Mouse (Mus musculus) E14TG2a.4 (cell line): ENCODE measurements at regions not wholly inside any gene's neighbourhood (a gene's known extent, or its start where the extent isn't known, plus 50 kb on each side); places are given as distances from the start of the nearest gene placed in this dataset.
"Not testable (repeated sequence)": the region's sequence is repeated elsewhere in the genome, so short reads cannot be mapped to it uniquely, and the experiment has no call there.

Experiments
- H3K27me3 ChIP-seq: 2 replicates; pipeline ENCODE4 v1.6.1; 2014; ENCODE audit warnings: low read length, control low read depth; ENCODE audit not compliant: insufficient read depth
- H3K36me3 ChIP-seq: 2 replicates; pipeline ENCODE4 v1.6.1; 2014; ENCODE audit warnings: low read length, control low read depth; ENCODE audit not compliant: insufficient read depth
- H3K4me1 ChIP-seq: replicated peaks from 2 replicates; pipeline ENCODE4 v1.6.1; 2014; ENCODE audit warnings: low read depth, low read length, control low read depth
- H3K4me3 ChIP-seq: replicated peaks from 2 replicates; pipeline ENCODE4 v1.5.1; 2014; ENCODE audit warnings: mild to moderate bottlenecking, low read length
- H3K9me3 ChIP-seq: 2 replicates; pipeline ENCODE4 v1.6.1; 2014; ENCODE audit warnings: low read length, control low read depth
- CTCF ChIP-seq: conservative IDR thresholded peaks from 2 replicates; pipeline ENCODE4 v1.5.1; 2014; ENCODE audit warnings: low read length
- NANOG ChIP-seq: IDR thresholded peaks from 2 replicates; pipeline ENCODE4 v1.6.1; 2014; ENCODE audit warnings: borderline replicate concordance, low read length, mixed read lengths
- POU5F1 ChIP-seq: IDR thresholded peaks from 2 replicates; pipeline ENCODE4 v1.6.1; 2014; ENCODE audit warnings: low read length, borderline replicate concordance

DNA sequence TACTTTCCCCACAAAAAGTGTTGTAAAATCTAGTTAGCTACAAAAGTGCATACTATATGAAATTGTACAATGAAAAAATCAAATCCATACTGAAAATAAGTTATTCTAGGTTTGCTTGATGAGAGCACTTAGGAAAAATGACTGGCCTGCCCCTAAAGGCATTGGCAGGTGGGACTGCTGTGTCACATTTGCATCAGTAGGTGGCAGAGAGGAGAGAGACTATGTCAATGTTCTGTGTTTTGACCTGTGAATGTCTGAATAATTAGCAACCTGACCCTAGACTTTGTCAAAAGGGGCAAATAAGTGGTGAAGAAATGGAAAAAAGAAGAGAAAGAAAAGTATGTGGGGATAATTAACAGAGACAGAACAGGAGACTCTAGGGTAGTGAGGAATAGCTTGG is 997.0 kb upstream of the Tacstd2 start:
- Histone ChIP-seq H3K27me3 (no peaks in the 10 kb centered on the region), H3K9me3 (no peaks in the 10 kb centered on the region), H3K4me1 (no peaks in the 10 kb centered on the region), H3K36me3 (no peaks in the 10 kb centered on the region), H3K4me3 (no peak overlapping the region)
- TF ChIP-seq CTCF (peak; percentile 33), POU5F1 (no peak)

DNA sequence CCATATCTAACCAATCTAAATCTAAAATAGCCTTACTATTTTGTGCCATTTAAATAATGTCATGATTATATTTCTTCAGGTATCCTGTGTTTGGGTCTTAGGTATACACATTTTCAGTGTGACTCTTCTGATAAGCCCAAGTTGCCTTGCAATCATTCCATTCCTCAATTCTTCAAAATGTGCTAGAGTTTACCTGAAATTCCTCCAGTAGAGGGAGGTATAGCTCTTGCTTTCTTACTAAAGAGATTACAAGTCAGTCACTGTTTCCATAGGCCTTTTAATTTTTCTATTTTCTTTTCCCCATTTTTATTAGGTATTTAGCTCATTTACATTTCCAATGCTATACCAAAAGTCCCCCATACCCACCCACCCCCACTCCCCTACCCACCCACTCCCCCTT is 968.3 kb upstream of the Tacstd2 start:
- Histone ChIP-seq H3K9me3 (no peaks in the 10 kb centered on the region), H3K4me1 (no peaks in the 10 kb centered on the region), H3K27me3 (no peaks in the 10 kb centered on the region), H3K36me3 (no peaks in the 10 kb centered on the region), H3K4me3 (no peak overlapping the region)
- no peak for TF ChIP-seq NANOG
- peak; percentile 17 for TF ChIP-seq CTCF
- TF ChIP-seq POU5F1 = no peak

DNA sequence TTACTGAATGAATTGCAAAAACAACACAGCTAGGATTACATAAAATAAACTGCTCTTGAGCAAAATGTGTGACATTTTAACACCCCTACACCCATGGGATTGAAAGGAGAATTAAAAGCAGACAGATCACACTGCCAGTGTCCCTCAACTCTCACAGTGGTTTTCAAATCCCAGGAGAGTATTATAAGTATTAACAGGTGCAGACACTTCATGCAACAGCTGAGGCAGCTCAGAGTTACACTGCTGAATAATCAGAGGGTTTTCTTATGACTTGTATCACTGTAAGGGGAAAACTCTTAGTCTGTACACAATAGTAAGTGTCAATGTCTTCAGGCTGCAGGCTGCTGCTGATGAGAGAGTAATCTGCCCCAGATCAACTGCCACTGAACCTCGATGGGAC is 945.5 kb upstream of the Tacstd2 start:
- Histone ChIP-seq H3K36me3 (no peaks in the 10 kb centered on the region), H3K27me3 (no peaks in the 10 kb centered on the region), H3K4me3 (no peak overlapping the region), H3K9me3 (no peaks in the 10 kb centered on the region), H3K4me1 (no peaks in the 10 kb centered on the region)
- no peak for TF ChIP-seq NANOG
- TF ChIP-seq CTCF = no peak
- no peak for TF ChIP-seq POU5F1

DNA sequence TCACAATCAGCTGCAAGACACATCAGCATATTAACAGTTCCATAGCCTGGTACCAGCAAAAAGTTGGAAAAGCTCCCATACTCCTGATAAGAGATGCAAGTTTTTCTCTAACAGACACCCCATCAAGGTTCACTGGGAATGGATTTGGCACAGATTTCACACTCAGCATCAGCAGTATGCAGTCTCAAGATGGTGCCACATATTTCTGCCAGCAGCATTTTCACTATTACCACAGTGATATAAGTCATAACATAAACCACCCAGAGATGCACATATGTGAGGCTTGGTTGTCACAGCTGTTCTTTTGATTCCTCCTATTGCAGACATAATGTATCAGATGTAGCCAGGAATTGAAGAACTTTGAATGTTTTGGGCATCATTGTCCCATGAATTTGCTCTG is 939.3 kb upstream of the Tacstd2 start:
- Histone ChIP-seq H3K36me3 (no peaks in the 10 kb centered on the region), H3K4me1 (no peaks in the 10 kb centered on the region), H3K9me3 (no peaks in the 10 kb centered on the region), H3K4me3 (no peak overlapping the region), H3K27me3 (no peaks in the 10 kb centered on the region)
- TF ChIP-seq POU5F1 (no peak), NANOG (no peak), CTCF (no peak)

DNA sequence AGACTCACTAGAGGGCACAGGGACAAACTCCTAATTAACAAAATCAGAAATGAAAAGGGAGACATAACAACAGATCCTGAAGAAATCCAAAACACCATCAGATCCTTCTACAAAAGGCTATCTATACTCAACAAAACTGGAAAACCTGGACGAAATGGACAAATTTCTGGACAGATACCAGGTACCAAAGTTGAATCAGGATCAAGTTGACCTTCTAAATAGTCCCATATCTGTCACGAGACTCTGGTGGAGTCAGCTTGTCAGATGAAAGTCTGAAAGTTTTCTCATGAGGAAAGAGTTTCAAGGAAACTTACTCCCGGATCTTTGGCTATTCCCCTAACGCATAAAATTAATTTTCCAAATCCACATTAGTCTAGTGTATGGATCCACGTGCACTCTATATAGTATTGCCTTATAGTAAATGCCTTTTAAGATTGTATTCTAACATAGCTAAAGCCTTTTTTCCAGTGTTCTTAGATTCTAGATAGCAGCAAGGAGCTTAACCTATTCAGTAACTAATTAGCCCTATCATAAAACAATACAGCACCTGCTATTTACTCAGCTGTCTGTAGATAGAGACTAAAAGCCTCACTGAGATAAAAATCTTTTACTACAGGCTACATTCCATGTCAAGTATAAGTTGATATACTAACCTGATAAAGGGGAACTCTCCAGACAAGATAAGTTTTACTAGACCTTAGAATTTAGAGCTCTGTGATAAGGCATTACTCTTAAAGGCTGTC is 917.6 kb upstream of the Tacstd2 start:
- H3K36me3 ChIP-seq, H3K27me3 ChIP-seq, H3K4me3 ChIP-seq, H3K9me3 ChIP-seq, H3K4me1 ChIP-seq: not testable (repeated sequence)

DNA sequence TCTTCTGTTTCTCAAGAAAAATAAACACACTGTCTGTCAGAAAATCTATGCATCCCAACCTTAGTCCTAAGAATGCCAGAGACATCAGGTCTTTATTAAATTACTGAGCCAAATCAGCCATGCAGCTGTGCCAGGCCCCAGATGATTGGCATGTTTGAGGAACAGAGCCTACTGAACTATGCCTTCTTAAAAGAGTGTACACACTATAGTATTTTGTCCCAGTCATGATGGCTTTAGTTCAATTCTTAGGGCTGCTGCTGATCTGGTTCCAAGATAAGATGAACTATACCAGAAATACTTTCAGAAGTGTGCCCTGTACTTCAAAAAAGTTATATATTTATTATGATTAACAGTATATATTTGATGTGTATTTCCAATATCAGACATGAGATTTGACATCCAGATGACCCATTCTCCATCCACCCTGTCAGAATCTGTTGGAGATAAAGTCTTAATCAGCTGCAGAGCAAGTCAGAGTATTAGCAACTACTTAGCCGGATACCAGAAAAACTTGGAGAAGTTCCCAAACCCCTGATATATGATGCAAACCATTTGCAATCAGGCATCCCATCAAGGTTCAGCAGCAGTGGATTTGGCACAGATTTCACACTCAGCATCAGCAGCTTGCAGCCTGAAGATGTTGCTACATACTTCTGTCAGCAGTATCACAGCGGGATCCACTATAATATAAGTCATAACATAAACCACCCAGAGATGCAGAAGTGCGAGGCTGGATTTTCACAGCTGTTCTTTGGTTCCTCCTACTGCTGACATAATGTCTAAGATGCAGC is 913.6 kb upstream of the Tacstd2 start:
- Histone ChIP-seq H3K36me3 (no peaks in the 10 kb centered on the region), H3K9me3 (no peaks in the 10 kb centered on the region), H3K27me3 (no peaks in the 10 kb centered on the region), H3K4me1 (no peaks in the 10 kb centered on the region), H3K4me3 (no peak overlapping the region)
- TF ChIP-seq POU5F1 (no peak), CTCF (no peak), NANOG (no peak)

DNA sequence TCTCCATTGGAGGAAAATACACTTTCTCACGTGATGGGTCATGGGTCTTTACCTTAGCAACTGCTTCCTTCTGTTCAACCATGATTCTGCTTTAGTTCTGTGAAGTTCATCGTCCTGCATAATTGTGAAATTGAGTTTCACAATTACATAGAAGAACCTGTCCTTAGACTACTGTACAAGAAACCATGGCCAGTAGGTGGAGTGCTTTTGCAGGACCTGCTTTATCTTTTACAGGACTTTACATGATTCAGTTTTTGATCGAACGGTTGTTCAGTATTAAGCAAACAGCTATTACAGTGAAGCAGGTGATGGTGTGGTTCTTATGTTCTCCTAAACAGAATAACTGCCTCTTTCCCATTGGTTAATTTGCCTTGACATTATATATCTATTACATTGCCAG is 910.2 kb upstream of the Tacstd2 start:
- Histone ChIP-seq H3K4me1 (no peaks in the 10 kb centered on the region), H3K4me3 (no peak overlapping the region), H3K36me3 (no peaks in the 10 kb centered on the region), H3K9me3 (no peaks in the 10 kb centered on the region), H3K27me3 (no peaks in the 10 kb centered on the region)
- no peak for TF ChIP-seq CTCF
- no peak for TF ChIP-seq POU5F1
- no peak for TF ChIP-seq NANOG

DNA sequence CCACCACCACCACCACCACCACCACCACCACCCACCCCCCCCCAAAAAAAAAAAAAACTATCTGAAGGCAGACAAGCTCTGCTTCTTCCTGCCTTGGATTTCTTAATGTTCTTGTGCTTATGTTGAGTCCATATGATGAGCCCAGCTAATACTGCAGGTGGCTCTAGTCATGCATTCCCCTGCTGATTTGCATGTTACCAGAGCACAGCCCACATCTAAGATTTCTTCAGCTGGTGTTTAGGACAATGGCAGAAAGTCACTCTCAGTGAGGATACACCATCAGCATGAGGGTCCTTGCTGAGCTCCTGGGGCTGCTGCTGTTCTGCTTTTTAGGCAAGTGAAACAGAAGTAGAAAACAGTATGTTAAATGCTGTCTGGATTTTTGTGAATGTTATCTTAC is 901.6 kb upstream of the Tacstd2 start:
- TF ChIP-seq CTCF (no peak), NANOG (no peak), POU5F1 (no peak)
- H3K27me3 ChIP-seq = no peaks in the 10 kb centered on the region
- no peaks in the 10 kb centered on the region for H3K4me1 ChIP-seq
- H3K9me3 ChIP-seq = no peaks in the 10 kb centered on the region
- no peaks in the 10 kb centered on the region for H3K36me3 ChIP-seq
- H3K4me3 ChIP-seq = no peak overlapping the region
